Mouse (Mus musculus): ENCODE results near the gene Cdh12.
"Not testable (repeated sequence)": the region's sequence is repeated elsewhere in the genome, so short reads cannot be mapped to it uniquely, and the experiment has no call there.

Gene Cdh12

DNA sequence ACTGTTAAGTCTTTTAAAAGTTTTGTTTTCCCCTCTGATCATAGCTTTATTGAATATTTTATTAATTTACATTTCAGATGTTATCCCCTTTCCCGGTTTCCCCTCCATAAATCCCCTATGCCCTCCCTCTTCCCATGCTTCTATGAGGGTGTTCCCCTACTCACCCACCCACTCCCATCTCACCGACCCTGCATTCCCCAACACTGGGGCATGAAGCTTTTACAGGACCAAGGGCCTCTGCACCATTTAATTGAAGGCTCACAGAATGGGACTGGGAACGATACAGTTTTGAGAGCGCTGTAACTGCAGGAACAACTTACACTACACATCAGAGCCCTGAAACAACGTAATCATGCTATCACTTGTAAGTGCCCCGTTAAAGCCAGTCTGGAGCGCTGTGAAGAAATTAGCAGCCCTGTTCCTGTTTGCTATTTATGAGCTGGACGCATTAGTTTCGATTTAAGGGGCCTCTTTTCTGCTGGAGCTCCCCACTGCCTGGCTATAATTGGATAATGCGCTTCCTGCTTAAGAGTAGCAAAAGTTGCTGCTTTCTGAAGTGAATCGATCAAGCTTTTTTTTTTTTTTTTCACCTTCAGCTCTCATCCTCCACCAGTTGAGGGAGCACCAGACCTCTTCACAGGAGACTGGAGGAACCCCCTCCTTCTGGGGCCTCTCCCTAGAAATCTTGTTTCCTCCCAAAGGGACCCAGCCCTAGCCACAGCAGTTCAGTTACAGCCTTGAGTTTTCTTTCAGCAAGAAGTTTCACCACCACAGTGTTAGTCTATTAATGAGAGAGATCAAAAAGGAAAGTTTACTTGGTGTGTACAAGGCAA is 660.2 kb downstream of the Cdh12 start:
- DNase-seq (ENCODE audit: low read depth) = no peak

DNA sequence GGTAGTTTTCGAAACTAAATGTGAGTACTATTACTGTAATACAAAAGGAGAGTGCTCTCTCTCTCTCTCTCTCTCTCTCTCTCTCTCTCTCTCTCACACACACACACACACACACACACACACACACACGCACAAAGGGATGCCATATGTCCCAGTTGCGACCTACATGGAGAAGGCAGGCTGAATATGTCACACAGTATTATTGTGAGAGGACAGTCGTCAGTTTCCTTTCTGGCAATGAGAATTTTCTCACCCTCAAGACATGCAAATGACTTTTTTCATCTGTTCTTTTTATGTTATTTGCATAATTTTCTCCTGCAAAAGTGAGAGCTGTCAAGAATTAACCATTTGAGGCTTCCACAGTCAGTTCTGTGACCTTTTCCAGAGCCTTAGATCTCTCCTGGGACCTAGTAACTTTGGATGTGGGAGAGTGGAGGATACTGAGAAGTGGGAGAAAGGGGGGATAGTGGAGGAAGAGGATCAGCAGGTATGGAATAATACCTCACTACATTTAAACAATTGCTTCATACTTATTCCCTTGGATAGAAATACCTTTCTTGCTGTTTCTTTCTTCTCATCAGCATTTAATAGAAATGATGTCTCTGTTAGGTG is 660.9 kb downstream of the Cdh12 start:
- DNase-seq (ENCODE audit: low read depth) = no peak

DNA sequence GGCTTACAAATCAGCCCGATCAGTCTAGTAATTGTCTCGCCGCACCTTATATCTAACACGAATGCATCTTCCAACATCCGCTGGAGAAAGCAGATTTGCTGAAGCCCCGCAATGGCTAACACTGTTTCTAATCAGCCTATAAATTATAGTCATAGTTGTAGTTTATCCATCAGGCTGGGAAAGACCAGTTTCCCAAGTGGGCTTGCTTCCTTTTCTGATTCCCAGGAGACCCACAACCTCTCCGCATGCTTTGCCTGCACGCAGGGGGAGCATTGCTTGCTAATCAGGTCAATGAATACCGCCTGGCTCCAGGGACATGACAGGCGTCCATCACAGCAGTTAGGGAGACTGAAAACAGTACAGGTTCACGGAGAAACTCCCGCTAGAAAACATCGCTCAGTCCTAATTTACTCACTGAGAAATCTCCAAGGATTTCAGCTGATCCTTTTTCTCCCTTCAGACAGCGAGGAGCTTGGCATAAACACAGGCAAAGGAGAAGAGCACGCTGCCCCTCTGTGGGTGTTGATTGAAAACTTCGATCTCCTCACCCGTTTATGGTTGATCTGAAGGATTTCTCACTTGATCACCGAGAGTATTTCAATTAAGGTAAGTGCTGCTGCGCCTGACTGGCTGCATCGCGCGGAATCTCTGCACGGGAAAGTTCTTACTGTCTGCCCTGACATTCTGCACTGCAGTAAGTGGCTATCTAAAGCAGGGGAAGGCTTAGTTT is 662.0 kb downstream of the Cdh12 start:
- no peak for DNase-seq (ENCODE audit: low read depth)

DNA sequence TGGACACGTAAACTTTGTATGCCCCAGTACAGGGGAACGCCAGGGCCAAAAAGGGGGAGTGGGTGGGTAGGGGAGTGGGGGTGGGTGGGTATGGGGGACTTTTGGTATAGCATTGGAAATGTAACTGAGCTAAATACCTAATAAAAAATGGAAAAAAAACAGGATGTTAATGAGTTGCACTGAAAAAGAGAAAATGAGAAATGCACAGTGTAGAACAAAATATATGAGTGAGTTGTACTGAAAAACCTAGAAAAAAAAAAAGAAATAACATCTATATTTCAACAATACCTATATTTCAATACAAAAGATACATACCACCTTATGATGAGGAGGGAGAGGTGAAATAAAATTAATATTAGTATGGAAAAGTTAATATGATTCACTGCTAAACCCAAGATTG is 665.7 kb downstream of the Cdh12 start:
- peak; percentile 3 for DNase-seq (ENCODE audit: low read depth)

DNA sequence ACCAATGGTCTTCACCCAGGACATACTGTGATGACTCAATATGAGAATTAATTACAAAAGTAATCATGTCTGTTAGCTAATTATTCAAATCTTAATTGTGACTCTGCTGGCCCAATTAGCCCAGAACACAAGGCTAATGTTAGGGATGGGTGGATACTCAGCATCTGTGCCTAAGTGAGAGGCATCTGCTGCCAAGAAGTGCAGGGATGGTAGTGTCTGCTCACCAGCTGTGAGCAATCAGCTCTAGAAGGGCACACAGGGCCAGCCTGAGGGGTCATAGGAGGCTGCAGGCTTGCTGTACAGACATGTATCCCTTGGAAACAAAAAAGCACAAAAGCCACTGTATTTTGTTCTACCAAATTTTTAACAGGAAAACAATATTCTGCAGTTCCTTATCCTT is 681.6 kb downstream of the Cdh12 start:
- DNase-seq (ENCODE audit: low read depth) = no peak

DNA sequence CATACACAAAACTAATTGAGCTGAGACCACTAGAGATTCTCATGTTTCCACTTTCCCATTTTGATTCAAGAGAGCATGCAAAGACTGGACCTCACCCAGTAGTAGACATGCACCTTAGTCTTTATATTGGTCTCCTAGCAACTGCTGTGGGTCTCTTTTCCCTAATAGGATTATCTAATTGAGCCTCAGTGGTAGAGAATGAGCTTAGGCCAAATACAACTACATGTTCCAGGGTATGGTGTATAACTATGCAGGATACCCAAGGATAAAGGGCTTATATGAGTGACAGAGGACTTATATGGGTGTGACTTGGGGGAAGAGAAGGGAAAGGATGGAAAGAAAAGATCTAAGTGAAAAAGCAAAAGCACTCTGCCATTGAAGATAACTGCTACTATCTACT is 683.9 kb downstream of the Cdh12 start:
- DNase-seq (ENCODE audit: low read depth) = no peak

DNA sequence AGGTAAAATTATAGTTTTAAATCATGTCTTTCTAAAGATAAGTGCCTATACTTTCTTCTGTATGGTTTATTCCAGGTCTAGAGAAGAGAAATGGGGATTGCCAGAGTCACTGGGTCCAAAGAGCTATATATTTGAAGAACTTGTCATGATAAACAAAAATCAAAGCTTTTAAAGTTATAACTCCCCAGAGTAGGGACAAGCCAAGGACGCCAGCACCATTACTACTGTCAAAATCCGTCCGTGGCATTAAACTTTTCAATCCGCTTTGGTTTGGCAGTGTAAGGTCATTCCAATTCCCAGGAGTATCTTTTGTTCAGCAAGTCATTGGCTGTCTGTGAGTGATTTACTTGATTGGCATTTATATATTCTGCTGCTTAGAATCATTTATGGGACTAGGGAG is 697.8 kb downstream of the Cdh12 start:
- no peak for DNase-seq (ENCODE audit: low read depth)

DNA sequence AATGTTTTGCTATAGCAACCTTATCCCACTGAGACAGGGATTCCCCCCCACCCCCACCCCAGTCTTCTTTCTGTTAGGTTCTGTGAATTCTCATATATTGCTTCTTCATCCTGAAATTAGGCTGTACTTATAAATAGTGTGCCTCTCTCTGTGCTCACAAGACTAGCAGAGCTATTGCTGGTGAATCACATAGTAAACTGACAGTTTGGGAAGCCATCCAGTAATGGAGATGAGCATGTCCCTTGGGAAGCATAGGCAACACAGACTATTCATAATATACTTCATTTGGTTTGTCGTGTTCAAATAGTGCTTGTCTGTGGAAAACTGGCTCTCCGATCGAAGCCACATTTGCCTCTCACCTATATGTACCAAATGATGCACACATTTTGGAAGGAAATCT is 704.5 kb downstream of the Cdh12 start:
- DNase-seq (ENCODE audit: low read depth) = no peak

DNA sequence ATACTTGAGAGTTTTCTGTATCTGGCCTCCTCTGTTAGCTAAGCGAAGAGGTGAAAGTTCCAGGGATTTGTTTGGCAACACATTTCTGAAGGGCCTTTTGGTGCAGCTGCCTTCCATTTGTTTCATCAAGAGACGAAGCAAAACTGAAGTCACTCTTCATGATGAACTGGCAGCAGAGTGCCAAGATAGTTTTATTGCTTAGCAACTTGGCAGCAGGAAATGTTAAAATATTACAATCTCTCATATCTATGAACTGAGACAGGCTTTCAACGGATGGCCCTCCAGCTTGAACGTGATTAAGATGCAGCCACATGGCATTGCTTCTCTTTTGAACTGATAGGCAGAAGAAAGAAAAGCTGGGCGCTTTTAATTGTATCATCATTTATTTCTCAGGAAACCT is 730.7 kb downstream of the Cdh12 start:
- no peak for DNase-seq (ENCODE audit: low read depth)

DNA sequence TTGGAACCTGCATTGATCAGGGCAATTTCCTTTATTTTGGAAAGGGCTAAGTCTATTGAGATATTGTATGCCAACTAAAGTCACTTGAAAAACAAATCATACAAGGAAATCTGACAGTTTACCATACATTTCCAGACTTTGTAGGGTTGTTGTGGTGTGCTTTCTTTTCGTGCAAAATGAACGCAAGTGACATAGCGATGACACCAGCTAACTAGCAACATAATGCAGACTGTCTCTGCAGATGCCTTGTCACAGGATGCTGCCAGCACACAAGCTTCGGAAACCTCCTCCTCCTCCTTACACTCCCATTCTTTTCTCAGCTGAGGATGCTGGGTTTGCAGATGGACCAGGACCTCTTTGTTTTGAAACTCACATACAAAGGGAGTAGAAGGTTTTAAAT is 731.1 kb downstream of the Cdh12 start:
- DNase-seq (ENCODE audit: low read depth) = no peak

DNA sequence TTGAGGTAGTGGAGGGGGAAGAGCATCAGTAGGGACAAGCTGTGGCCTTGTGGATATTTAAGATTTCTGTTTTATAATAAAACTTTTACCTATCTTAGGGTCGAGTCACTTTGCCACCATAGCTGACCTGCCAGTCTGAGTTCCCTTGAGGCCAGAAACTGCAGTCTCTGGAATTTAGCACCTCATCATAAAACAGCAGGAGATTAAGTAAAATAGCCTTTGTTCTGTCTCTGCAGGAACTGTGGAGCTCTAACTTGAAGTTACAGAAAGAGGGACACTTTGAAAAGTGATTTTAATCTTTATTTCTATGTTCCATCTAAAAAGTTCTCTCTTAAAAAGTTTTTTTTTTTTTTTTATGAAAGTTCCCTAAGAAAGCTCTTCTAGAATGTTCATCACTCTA is 736.7 kb downstream of the Cdh12 start:
- no peak for DNase-seq (ENCODE audit: low read depth)

DNA sequence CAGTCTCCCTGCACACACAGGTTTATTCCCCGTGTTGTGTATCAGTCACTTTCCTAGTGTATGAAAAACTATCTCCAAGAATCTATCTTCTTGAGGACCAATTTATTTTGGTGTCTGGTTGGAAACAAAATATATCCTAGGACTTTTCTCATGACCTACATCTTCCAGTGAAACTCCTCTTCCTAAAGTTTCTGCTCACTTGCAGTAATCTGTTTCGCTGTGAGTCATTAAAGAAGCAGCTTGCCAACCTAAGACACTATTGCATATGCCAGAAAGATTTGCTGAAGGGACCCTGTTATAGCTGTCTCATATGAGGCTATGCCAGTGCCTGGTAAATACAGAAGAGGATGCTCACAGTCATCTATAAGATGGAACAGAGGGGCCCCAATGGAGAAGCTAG is 761.0 kb downstream of the Cdh12 start:
- DNase-seq (ENCODE audit: low read depth) = not testable (repeated sequence)

DNA sequence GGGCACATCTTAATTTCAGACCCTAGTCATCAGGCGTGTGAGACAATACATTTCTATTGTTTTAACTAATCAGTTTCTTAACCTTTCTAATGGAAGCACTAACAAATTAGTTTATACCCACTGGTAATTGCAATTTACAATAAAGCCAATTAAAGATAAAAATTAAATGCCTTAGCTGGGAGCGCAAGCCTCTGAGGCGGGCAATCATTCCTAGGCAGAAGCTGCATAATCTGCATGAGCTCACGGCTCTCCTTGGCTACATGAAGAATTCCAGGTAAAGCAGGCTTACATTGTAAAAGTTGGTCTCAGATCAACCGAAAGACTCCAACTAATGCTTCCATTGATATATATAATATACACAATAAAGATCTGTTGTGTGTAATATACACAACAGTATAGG is 773.9 kb downstream of the Cdh12 start:
- DNase-seq (ENCODE audit: low read depth) = no peak

DNA sequence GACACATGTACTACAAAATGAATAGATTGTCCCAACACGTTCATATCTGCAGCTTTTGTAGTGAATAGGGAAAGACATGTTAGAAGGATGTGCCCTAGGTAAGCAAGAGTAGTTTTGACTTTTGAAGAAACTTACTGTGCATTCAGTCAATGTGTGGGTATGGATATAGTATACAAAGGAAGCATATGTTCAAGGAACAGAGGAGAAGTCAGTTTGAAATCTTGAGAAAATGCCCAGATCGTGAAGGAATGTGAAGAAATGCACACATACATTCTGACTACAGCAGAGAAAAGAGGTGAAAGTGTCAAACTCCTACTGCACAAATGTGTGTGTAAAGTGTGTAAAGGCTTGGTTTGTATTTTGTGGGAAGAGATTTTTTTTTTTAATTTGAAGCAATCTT is 812.3 kb downstream of the Cdh12 start:
- DNase-seq (ENCODE audit: low read depth) = no peak

DNA sequence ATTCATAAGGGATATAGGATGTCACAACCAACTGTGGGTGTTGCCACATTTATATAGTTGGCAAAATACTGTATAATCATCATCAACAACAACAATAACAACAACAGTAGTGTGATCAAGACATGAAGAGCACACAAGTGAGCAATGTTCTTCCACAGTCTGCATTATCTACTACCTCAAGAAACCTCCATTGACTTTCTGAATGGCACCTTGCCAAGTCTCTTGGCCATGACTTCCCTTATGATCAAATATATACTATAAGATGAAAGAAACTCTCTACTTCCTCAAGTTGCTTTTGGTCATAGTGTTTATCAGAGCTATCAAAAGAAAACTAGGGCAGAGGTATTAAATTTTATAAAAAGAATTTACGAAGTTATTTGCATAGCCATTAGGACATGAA is 820.8 kb downstream of the Cdh12 start:
- no peak for DNase-seq (ENCODE audit: low read depth)

DNA sequence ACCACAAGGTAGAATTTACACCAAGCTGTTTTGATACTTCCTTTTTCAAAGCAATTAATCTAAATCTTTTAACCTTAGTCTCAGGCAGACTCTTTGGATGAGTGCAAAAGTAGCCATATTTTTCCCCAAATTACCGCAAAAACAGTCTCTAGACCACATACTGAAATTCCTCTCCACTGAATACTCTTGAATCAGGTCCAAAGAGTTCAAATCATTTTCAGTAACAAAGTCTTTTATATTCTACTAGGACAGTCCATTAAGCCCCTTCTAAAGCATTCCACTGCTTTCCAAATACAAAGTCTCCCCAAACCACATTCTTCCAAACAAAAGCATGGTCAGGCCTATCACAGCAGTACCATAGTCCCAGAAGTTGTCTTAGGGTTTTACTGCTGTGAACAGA is 848.0 kb downstream of the Cdh12 start:
- DNase-seq (ENCODE audit: low read depth) = no peak

DNA sequence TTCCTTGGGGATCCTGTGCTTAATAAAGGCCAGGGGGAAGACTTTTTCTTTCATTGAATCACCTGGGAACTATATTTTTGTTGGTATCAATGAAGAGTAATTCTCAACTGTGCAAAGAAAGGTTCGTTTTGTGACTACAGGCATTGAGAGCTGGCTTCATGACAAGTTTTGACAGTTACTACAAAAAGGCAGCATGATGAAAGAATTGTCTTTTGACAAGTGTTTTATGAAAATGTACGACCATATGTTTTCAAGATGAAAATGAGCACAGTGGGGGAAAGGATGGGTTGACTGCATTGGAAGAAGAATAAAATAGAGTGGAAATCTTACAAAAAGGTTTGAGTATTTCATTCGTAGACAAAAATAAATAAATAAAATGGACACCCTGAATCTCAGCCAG is 866.4 kb downstream of the Cdh12 start:
- no peak for DNase-seq (ENCODE audit: low read depth)

DNA sequence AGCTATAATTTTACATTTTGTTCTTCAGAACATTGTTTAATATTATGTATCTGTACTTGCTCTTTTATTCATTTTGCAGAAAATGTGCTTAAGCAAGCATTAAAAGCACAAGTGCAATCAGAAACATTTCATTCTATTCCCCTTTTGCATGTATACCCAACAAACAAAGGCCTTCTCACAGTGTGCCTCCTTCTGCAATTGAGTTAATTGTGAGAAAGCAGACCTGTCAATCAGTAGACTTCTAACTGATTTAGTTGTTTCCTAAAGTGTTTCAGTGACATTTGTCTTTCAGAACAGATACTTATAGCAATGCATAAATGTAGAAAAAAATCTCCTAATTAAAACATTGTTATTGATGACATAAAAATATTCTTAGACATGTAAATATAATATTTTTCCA is 894.8 kb downstream of the Cdh12 start:
- no peak for DNase-seq (ENCODE audit: low read depth)

DNA sequence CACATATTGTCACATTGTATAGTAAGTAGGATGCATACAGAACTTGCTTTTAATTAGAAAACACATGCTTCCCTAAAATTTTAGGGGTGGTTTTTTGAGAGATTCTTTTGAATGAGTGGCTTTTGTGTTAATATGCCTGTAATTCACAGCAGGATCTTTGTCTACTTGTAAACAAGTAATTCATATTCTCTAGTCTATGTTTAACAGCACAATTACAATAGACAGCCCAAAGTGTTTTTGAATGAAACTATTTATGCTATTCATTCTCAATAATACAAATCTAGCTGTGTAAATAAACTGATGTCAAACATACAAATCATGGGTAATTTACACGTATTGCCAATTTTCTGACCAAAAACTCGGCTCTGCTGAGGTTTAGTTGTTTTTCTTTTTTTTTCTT is 895.3 kb downstream of the Cdh12 start:
- no peak for DNase-seq (ENCODE audit: low read depth)

DNA sequence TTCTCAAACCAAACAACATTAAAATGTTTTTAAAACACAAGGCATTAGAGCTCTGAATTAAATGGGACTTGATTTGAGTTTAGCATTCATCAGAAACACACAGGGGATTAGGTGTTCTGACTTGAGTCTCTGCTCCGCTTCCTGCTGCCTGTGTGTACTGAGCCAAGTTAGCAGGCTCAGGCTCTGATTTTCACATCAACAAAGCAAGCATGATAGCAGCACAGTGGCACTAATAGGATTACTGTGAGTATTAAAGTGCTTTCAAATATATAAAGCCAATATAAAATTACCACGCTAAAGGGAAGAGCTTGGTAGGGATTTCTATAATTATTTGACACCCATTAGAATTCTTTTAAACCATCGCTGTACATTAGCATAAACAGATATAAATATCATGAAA is 895.7 kb downstream of the Cdh12 start:
- no peak for DNase-seq (ENCODE audit: low read depth)

DNA sequence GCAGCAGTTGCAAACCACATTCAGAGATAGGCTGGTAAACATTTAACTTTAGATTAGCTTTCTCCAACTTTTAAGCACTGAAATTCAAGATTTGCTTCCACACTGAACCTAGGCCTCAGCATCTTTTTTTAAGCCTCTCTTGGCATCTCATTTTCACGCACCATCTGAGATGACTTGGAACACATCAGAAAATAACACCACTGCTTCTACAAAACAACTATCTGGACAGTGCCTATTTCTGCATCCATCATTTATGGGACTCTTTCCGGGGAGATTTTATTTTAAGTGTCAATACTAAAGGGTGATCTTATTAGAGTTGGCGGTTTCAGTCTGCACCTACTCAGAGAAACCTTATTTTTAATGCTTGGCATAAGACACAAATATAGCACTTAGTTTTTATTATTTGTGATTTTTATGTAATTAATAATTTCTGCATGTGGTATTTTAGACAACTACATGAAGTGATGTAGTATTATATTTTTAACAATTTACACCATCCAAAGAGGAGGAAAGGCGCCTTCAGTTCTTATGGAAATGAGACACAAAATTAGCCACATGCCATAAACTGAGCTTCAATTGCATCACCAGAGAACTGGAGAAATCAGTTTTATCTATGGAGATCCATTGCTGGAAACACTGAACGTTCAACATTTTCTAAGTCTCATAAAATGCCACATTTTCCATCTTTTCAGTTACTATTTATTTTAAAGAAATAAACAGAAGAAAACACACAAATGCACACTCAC is 906.5 kb downstream of the Cdh12 start:
- no peak for DNase-seq (ENCODE audit: low read depth)

DNA sequence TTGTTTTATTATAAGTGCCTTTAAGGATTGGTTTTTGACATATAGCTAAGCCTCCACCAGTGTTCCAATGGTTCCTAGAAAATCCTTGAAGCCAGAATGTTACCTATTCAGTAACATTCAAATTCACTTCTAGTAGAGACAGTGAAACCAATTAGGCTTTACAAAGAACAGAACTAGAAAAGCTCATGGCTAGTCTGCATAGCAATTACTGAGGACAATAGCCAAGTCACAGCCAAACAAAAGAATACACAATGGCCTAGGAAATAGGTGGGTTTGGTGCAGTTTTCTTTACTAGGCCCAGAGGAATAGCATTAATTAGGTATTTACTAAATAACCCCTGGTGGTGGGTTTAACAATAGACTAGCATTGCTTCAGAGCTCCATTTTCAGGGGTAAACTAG is 917.3 kb downstream of the Cdh12 start:
- no peak for DNase-seq (ENCODE audit: low read depth)

DNA sequence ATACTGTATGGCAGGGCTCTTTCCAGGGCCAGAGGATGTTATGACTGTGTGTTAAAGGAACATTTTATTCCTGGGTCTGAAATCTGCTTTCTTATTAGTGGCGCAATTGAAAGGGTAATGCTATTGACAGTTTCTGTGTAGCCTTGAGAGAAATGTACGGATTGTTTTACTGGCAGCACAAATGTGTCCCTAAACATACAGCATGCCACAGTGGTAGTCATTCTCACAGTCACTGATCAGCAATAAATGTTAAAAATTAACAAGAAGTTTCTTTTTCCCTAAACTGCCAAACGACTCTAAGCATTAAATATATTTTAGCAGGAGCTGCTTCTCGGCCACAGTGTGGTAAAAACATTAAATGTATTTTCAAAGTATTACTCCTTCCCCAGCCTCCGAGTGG is 926.4 kb downstream of the Cdh12 start:
- no peak for DNase-seq (ENCODE audit: low read depth)

Measured in c-Kit-positive CD71-positive TER-119-negative erythroid progenitor cells, embryonic 14.5 days (primary cell).